Mouse (Mus musculus) retina, postnatal 1 day (tissue): ENCODE measurements at regions not wholly inside any gene's neighbourhood (a gene's known extent, or its start where the extent isn't known, plus 50 kb on each side); places are given as distances from the start of the nearest gene placed in this dataset.

Experiments
- DNase-seq: peaks from one replicate; pipeline ENCODE4 v3.0.0-alpha.2; 2012

GRCm38 (mm10) chr5:99782806-99783205, 53.9 kb upstream of the Rasgef1b start:
- no peak for DNase-seq

GRCm38 (mm10) chr5:99785850-99786249, 57.0 kb upstream of the Rasgef1b start:
- DNase-seq, result peak; percentile 82

- DNase-seq, result peak; percentile 83
Measured at GRCm38 (mm10) chr5:99787239-99787638, 58.4 kb upstream of the Rasgef1b start.

GRCm38 (mm10) chr5:99787665-99788366, 59.0 kb upstream of the Rasgef1b start:
- no peak for DNase-seq

- DNase-seq, result no peak
Measured at GRCm38 (mm10) chr5:99790733-99791132, 61.9 kb upstream of the Rasgef1b start.

DNA sequence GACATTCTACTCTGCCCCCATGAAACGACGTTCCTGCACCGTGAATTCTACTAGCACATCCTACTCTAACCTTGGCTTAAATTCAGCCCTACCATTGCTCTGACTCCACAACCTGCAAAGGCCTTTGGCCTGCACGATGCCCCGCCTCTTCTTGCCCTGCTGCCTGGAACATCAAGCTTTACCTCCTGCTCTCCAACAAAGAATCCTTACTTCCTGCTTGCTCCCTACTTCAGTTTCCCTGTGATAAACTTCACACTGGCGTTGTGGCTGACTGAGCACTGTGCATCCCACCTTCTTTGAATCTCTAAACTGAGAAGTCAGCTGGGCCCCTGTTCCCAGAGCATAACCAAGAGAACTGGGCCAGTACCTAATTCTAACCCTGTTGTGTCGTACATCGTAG, 71.7 kb upstream of the Rasgef1b start:
- no peak for DNase-seq

- no peak for DNase-seq
Measured at GRCm38 (mm10) chr5:99801791-99802450, 73.1 kb upstream of the Rasgef1b start.

GRCm38 (mm10) chr5:99826861-99827260, 79.2 kb upstream of the Vamp9 start:
- peak; percentile 24 for DNase-seq

GRCm38 (mm10) chr5:99828516-99828915, 77.5 kb upstream of the Vamp9 start:
- no peak for DNase-seq

GRCm38 (mm10) chr5:99838236-99838775, 67.7 kb upstream of the Vamp9 start:
- DNase-seq, result no peak

- DNase-seq, result no peak
Measured at GRCm38 (mm10) chr5:99839661-99840060, 66.4 kb upstream of the Vamp9 start.

DNA sequence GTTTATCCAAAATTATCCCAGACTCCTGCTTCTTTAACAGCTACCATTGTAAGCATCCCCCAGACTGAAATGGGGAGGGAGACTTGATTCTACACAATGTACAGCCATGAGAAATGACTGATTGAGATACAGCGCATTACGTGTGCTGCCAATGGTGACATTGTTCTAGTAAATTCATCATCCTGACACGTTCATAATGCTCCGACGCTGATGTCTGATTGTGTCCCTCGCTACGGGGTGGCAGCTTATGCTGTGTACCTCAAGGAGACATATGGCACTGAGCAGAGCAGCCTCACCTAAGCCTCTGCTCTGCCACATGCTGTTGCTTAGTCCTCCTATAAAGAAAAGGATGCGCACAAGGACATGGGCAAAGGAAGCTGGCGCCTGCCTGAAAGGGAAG, 65.2 kb upstream of the Vamp9 start:
- no peak for DNase-seq

DNA sequence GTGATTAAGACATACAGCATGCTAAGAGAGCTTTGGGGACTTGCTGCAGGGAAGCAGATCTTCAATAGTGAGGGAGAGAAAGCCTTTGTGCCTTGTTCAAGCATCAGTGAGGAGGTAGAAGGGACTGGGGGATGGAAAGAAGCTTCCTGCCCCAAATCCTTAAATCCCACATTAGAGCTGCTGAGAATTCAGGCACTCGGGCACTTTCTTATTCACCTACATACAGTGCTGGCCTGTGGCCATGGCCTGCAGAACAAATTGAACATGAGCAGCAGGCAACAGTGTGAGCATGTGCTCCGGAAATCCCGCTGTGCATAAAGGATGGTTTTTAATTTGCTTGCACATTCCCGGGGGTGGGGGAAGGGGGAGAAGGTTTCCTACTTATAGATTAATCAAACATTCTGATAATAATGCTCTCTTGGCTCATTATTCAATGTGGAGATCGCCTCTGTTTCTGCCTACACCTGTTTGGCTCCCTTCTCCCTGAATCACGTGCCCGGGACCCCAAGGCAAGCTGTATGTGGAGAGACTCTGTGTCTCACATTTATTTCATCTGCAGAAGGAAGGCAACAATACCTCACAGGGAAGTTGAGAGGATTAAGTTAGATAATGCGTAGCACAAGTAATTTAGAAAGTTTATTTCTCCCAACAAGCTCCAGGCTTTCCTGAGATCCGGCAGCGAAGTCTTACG, 60.3 kb upstream of the Vamp9 start:
- no peak for DNase-seq

DNA sequence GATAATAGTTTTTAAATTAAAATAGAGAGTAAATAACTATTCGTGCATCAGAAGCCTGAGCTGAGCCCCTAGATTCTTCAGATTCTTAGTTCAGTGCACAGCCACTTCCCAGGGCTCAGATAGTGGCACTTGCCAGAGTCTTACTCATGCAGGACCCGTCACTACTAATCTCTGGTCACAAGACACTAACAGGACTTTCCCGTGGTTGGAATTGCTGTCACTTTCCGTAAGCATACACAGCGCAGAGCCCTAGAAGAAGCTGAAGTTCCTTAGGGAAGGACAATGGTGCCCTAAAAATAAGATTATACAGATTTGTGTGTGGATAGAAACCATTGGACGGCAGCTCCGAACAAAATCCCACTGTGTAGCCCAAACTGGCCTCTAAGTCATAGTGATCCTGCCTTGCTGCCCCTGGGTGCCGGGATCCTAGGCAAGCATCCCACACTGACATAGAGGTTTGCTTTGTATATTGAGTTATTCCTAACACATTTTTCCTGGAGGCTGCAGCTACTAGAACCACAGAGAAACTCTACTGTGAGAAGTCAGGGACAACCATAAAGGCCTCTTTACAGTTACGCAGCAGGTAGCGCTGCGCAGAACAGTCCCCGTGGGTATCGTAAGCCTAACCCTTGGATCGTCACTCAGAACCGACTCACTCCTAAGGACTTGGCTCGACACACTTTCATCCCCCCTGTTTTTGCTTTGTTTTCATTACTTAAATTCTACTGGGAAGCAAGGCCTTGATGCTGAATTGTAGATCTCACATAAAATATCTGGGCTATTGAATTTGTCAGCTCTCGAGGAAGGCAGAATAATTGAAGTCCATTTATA, 57.7 kb upstream of the Vamp9 start:
- DNase-seq, result peak; percentile 70

- no peak for DNase-seq
Measured at GRCm38 (mm10) chr5:99849001-99849400, 57.1 kb upstream of the Vamp9 start.

GRCm38 (mm10) chr5:99852316-99852715, 53.7 kb upstream of the Vamp9 start:
- peak; percentile 94 for DNase-seq
